Mouse (Mus musculus): Measurements from ENCODE around the gene Ppp1r32. TPM values are rescaled to one million over a fixed set of nuclear protein-coding genes. Genes with fewer than 3 reads are reported as not detected.
A peak's percentile ranks its signal among the peaks of the same experiment; 100 is the strongest.

The Ppp1r32 gene
- polyA plus RNA-seq, 1 experiment from 2014 or later, result 1.7 TPM

GRCm38 (mm10) chr19:10510759-10511330, 28.1 kb upstream of the Ppp1r32 start:
- 85% methylated on average over 6 of the region's 6 CpGs for WGBS
- no peak for ATAC-seq (ENCODE audit: low FRiP score)

GRCm38 (mm10) chr19:10502571-10502970, 19.8 kb upstream of the Ppp1r32 start:
- WGBS, result 10% methylated on average over 4 of the region's 4 CpGs
- H3K36me3 ChIP-seq (ENCODE audit: control insufficient read depth, insufficient read depth, low read length), result peaks cover 2% of the 10 kb centered on the region; the same call in 1 of the 2 replicates
- H3K9me3 ChIP-seq (ENCODE audit: control insufficient read depth, low read length), result no peaks in the 10 kb centered on the region
- no peak overlapping the region for H3K4me2 ChIP-seq (replicated peaks; ENCODE audit: low read depth, low read length)
- ATAC-seq (ENCODE audit: low FRiP score) (peak; percentile 71; the same call in 1 of the 2 replicates), DNase-seq (ENCODE audit: low spot score) (peak; percentile 80)
- H3K27me3 ChIP-seq (ENCODE audit: control insufficient read depth, insufficient read depth, low read length), result no peaks in the 10 kb centered on the region
- H3K4me1 ChIP-seq (replicated peaks; ENCODE audit: control insufficient read depth, insufficient read depth, low read length), result no peaks in the 10 kb centered on the region
- no peak overlapping the region for H3K27ac ChIP-seq (ENCODE audit: low read depth, low read length)
- no peak overlapping the region for H3K4me3 ChIP-seq (ENCODE audit: low read depth, low read length)
- H3K9ac ChIP-seq (ENCODE audit: low read depth, low read length), result no peak overlapping the region

More at GRCm38 (mm10) chr19:10510759-10511330, 28.1 kb upstream of the Ppp1r32 start:
- Histone ChIP-seq H3K4me2 (replicated peaks; ENCODE audit: low read depth, low read length) (no peak overlapping the region), H3K4me3 (ENCODE audit: low read depth, low read length) (no peak overlapping the region), H3K9ac (ENCODE audit: low read depth, low read length) (no peak overlapping the region), H3K36me3 (ENCODE audit: control insufficient read depth, insufficient read depth, low read length) (no peaks in the 10 kb centered on the region), H3K9me3 (ENCODE audit: control insufficient read depth, low read length) (no peaks in the 10 kb centered on the region), H3K27me3 (ENCODE audit: control insufficient read depth, insufficient read depth, low read length) (no peaks in the 10 kb centered on the region), H3K4me1 (replicated peaks; ENCODE audit: control insufficient read depth, insufficient read depth, low read length) (no peaks in the 10 kb centered on the region), H3K27ac (ENCODE audit: low read depth, low read length) (no peak overlapping the region)
- no peak for DNase-seq (ENCODE audit: low spot score)

- Histone ChIP-seq H3K4me1 (replicated peaks; ENCODE audit: control insufficient read depth, insufficient read depth, low read length) (no peaks in the 10 kb centered on the region), H3K9ac (ENCODE audit: low read depth, low read length) (no peak overlapping the region), H3K9me3 (ENCODE audit: control insufficient read depth, low read length) (no peaks in the 10 kb centered on the region), H3K4me3 (ENCODE audit: low read depth, low read length) (no peak overlapping the region), H3K36me3 (ENCODE audit: control insufficient read depth, insufficient read depth, low read length) (peaks cover 2% of the 10 kb centered on the region; the same call in 1 of the 2 replicates), H3K27me3 (ENCODE audit: control insufficient read depth, insufficient read depth, low read length) (no peaks in the 10 kb centered on the region), H3K27ac (ENCODE audit: low read depth, low read length) (no peak overlapping the region), H3K4me2 (replicated peaks; ENCODE audit: low read depth, low read length) (no peak overlapping the region)
- DNase-seq (ENCODE audit: low spot score) (no peak), ATAC-seq (ENCODE audit: low FRiP score) (no peak)
- WGBS, result 93% methylated on average over 8 of the region's 8 CpGs
Observed at GRCm38 (mm10) chr19:10500581-10500980, 17.9 kb upstream of the Ppp1r32 start.

- H3K4me3 ChIP-seq (ENCODE audit: low read depth, low read length), result no peak overlapping the region
- WGBS, result 57% methylated on average over 8 of the region's 8 CpGs
- no peak for DNase-seq (ENCODE audit: low spot score)
- no peak overlapping the region for H3K4me2 ChIP-seq (replicated peaks; ENCODE audit: low read depth, low read length)
- no peaks in the 10 kb centered on the region for H3K4me1 ChIP-seq (replicated peaks; ENCODE audit: control insufficient read depth, insufficient read depth, low read length)
- H3K27ac ChIP-seq (ENCODE audit: low read depth, low read length), result no peak overlapping the region
- no peaks in the 10 kb centered on the region for H3K9me3 ChIP-seq (ENCODE audit: control insufficient read depth, low read length)
- H3K27me3 ChIP-seq (ENCODE audit: control insufficient read depth, insufficient read depth, low read length), result no peaks in the 10 kb centered on the region
- H3K9ac ChIP-seq (ENCODE audit: low read depth, low read length), result no peak overlapping the region
- H3K36me3 ChIP-seq (ENCODE audit: control insufficient read depth, insufficient read depth, low read length), result peaks cover 2% of the 10 kb centered on the region; the same call in 1 of the 2 replicates
- ATAC-seq (ENCODE audit: low FRiP score), result no peak
Observed at GRCm38 (mm10) chr19:10497512-10498160, 14.9 kb upstream of the Ppp1r32 start.

- Histone ChIP-seq H3K27me3 (ENCODE audit: control insufficient read depth, insufficient read depth, low read length) (no peaks in the 10 kb centered on the region), H3K36me3 (ENCODE audit: control insufficient read depth, insufficient read depth, low read length) (peaks cover 2% of the 10 kb centered on the region; the same call in 1 of the 2 replicates), H3K4me2 (replicated peaks; ENCODE audit: low read depth, low read length) (no peak overlapping the region), H3K9ac (ENCODE audit: low read depth, low read length) (no peak overlapping the region), H3K9me3 (ENCODE audit: control insufficient read depth, low read length) (no peaks in the 10 kb centered on the region), H3K27ac (ENCODE audit: low read depth, low read length) (0 out of 2 replicates have a peak overlapping the region, but pooled peaks have one; percentile 17), H3K4me3 (ENCODE audit: low read depth, low read length) (no peak overlapping the region), H3K4me1 (replicated peaks; ENCODE audit: control insufficient read depth, insufficient read depth, low read length) (no peaks in the 10 kb centered on the region)
- ATAC-seq (ENCODE audit: low FRiP score) (no peak), DNase-seq (ENCODE audit: low spot score) (no peak)
- WGBS, result 74% methylated on average over 2 of the region's 2 CpGs
Observed at GRCm38 (mm10) chr19:10496976-10497375, 14.2 kb upstream of the Ppp1r32 start.

GRCm38 (mm10) chr19:10495670-10496069, 12.9 kb upstream of the Ppp1r32 start:
- no peak for ATAC-seq (ENCODE audit: low FRiP score)
- H3K36me3 ChIP-seq (ENCODE audit: control insufficient read depth, insufficient read depth, low read length), result no peaks in the 10 kb centered on the region; the same call in 1 of the 2 replicates
- DNase-seq (ENCODE audit: low spot score), result no peak
- WGBS, result 88% methylated on average over 1 of the region's 1 CpGs
- H3K27me3 ChIP-seq (ENCODE audit: control insufficient read depth, insufficient read depth, low read length), result no peaks in the 10 kb centered on the region
- H3K27ac ChIP-seq (ENCODE audit: low read depth, low read length), result no peak overlapping the region
- H3K9me3 ChIP-seq (ENCODE audit: control insufficient read depth, low read length), result no peaks in the 10 kb centered on the region
- H3K9ac ChIP-seq (ENCODE audit: low read depth, low read length), result no peak overlapping the region
- H3K4me2 ChIP-seq (replicated peaks; ENCODE audit: low read depth, low read length), result no peak overlapping the region
- no peaks in the 10 kb centered on the region for H3K4me1 ChIP-seq (replicated peaks; ENCODE audit: control insufficient read depth, insufficient read depth, low read length)
- H3K4me3 ChIP-seq (ENCODE audit: low read depth, low read length), result no peak overlapping the region

GRCm38 (mm10) chr19:10486264-10486738, 3.6 kb upstream of the Ppp1r32 start:
- H3K9ac ChIP-seq (ENCODE audit: low read depth, low read length), result no peak overlapping the region
- no peaks in the 10 kb centered on the region for H3K4me1 ChIP-seq (replicated peaks; ENCODE audit: control insufficient read depth, insufficient read depth, low read length)
- H3K36me3 ChIP-seq (ENCODE audit: control insufficient read depth, insufficient read depth, low read length), result no peaks in the 10 kb centered on the region
- H3K27ac ChIP-seq (ENCODE audit: low read depth, low read length), result no peak overlapping the region
- no peaks in the 10 kb centered on the region for H3K9me3 ChIP-seq (ENCODE audit: control insufficient read depth, low read length)
- no peak overlapping the region for H3K4me2 ChIP-seq (replicated peaks; ENCODE audit: low read depth, low read length)
- ATAC-seq (ENCODE audit: low FRiP score), result peak; percentile 65
- H3K4me3 ChIP-seq (ENCODE audit: low read depth, low read length), result no peak overlapping the region
- peak; percentile 81 for DNase-seq (ENCODE audit: low spot score)
- no peaks in the 10 kb centered on the region for H3K27me3 ChIP-seq (ENCODE audit: control insufficient read depth, insufficient read depth, low read length)
- WGBS, result 26% methylated on average over 9 of the region's 9 CpGs

GRCm38 (mm10) chr19:10479541-10479940, 3.2 kb downstream of the Ppp1r32 start:
- no peak overlapping the region for H3K4me3 ChIP-seq (ENCODE audit: low read depth, low read length)
- no peak overlapping the region for H3K4me2 ChIP-seq (replicated peaks; ENCODE audit: low read depth, low read length)
- H3K27me3 ChIP-seq (ENCODE audit: control insufficient read depth, insufficient read depth, low read length), result no peaks in the 10 kb centered on the region
- H3K27ac ChIP-seq (ENCODE audit: low read depth, low read length), result no peak overlapping the region
- WGBS, result 75% methylated on average over 4 of the region's 4 CpGs
- no peaks in the 10 kb centered on the region for H3K4me1 ChIP-seq (replicated peaks; ENCODE audit: control insufficient read depth, insufficient read depth, low read length)
- H3K9ac ChIP-seq (ENCODE audit: low read depth, low read length), result no peak overlapping the region
- no peaks in the 10 kb centered on the region for H3K36me3 ChIP-seq (ENCODE audit: control insufficient read depth, insufficient read depth, low read length)
- ATAC-seq (ENCODE audit: low FRiP score) (no peak), DNase-seq (ENCODE audit: low spot score) (no peak)
- H3K9me3 ChIP-seq (ENCODE audit: control insufficient read depth, low read length), result no peaks in the 10 kb centered on the region

GRCm38 (mm10) chr19:10473779-10474178, 8.9 kb downstream of the Ppp1r32 start:
- WGBS, result 25% methylated on average over 6 of the region's 6 CpGs
- Histone ChIP-seq H3K4me3 (ENCODE audit: low read depth, low read length) (no peak overlapping the region), H3K9ac (ENCODE audit: low read depth, low read length) (no peak overlapping the region), H3K27me3 (ENCODE audit: control insufficient read depth, insufficient read depth, low read length) (no peaks in the 10 kb centered on the region), H3K36me3 (ENCODE audit: control insufficient read depth, insufficient read depth, low read length) (no peaks in the 10 kb centered on the region), H3K27ac (ENCODE audit: low read depth, low read length) (no peak overlapping the region), H3K9me3 (ENCODE audit: control insufficient read depth, low read length) (no peaks in the 10 kb centered on the region), H3K4me2 (replicated peaks; ENCODE audit: low read depth, low read length) (no peak overlapping the region), H3K4me1 (replicated peaks; ENCODE audit: control insufficient read depth, insufficient read depth, low read length) (no peaks in the 10 kb centered on the region)
- DNase-seq (ENCODE audit: low spot score) (no peak), ATAC-seq (ENCODE audit: low FRiP score) (no peak)

All from hindbrain, embryonic 11.5 days (tissue).